Mouse (Mus musculus): Measurements from ENCODE around the gene Ralgds.
"Not testable (repeated sequence)": the region's sequence is repeated elsewhere in the genome, so short reads cannot be mapped to it uniquely, and the experiment has no call there.

Ralgds gene

GRCm38 (mm10) chr2:28512798-28513401, at the start of gene Ralgds:
Gene Ralgds (plus strand): TSS chr2:28513125.
- DNase-seq: peak; percentile 70 to 85

GRCm38 (mm10) chr2:28463919-28464318, 49.0 kb upstream of the Ralgds start:
- peak in 1 of 2 experiments; percentile 66 for DNase-seq

GRCm38 (mm10) chr2:28464919-28465318, 48.0 kb upstream of the Ralgds start:
- no peak for DNase-seq

GRCm38 (mm10) chr2:28465836-28466518, 46.9 kb upstream of the Ralgds start, which contains the start of gene 1700007K13Rik:
Gene 1700007K13Rik (minus strand): TSS chr2:28466332.
- peak; percentile 50 to 58 for DNase-seq

- DNase-seq: peak; percentile 91
These were observed 45.0 kb upstream of the Ralgds start, which contains the start of gene Mrps2 for GRCm38 (mm10) chr2:28467860-28468485. Gene Mrps2 (plus strand): TSS chr2:28468066.

- DNase-seq: peak in 1 of 2 experiments; percentile 5
These were observed 44.3 kb upstream of the Ralgds start for GRCm38 (mm10) chr2:28468486-28469225.

GRCm38 (mm10) chr2:28469461-28469860, 43.5 kb upstream of the Ralgds start:
- DNase-seq: no peak

- peak in 1 of 2 experiments; percentile 0 for DNase-seq
These were observed 42.3 kb upstream of the Ralgds start for GRCm38 (mm10) chr2:28470591-28470990.

GRCm38 (mm10) chr2:28472011-28472410, 40.9 kb upstream of the Ralgds start:
- DNase-seq: peak in 1 of 2 experiments; percentile 3

- DNase-seq: not testable (repeated sequence)
These were observed 34.9 kb upstream of the Ralgds start for GRCm38 (mm10) chr2:28477993-28478392.

GRCm38 (mm10) chr2:28479208-28480204, 33.4 kb upstream of the Ralgds start:
- peak in 1 of 2 experiments; percentile 47 for DNase-seq

GRCm38 (mm10) chr2:28483861-28484260, 29.1 kb upstream of the Ralgds start:
- no peak for DNase-seq

GRCm38 (mm10) chr2:28494521-28494920, 18.4 kb upstream of the Ralgds start:
- DNase-seq: no peak

GRCm38 (mm10) chr2:28495207-28495756, 17.6 kb upstream of the Ralgds start:
- peak in 1 of 2 experiments; percentile 60 for DNase-seq

GRCm38 (mm10) chr2:28495801-28496595, 16.9 kb upstream of the Ralgds start:
- peak in 1 of 2 experiments; percentile 3 for DNase-seq

GRCm38 (mm10) chr2:28496671-28497070, 16.3 kb upstream of the Ralgds start, which contains the start of gene Gbgt1:
Gene Gbgt1 (plus strand): TSS chr2:28496891.
- peak in 1 of 2 experiments; percentile 31 for DNase-seq

GRCm38 (mm10) chr2:28497561-28497960, 15.4 kb upstream of the Ralgds start:
- DNase-seq: no peak

GRCm38 (mm10) chr2:28498431-28498830, 14.5 kb upstream of the Ralgds start:
- DNase-seq: no peak

- DNase-seq: peak in 1 of 2 experiments; percentile 3
These were observed 9.9 kb upstream of the Ralgds start for GRCm38 (mm10) chr2:28502987-28503386.

GRCm38 (mm10) chr2:28504676-28505075, 8.2 kb upstream of the Ralgds start:
- DNase-seq: peak in 1 of 2 experiments; percentile 15

Measured in lung, postnatal 4 days (tissue).